Mouse (Mus musculus): ENCODE measurements around the gene Bspry.

Bspry gene

GRCm38 (mm10) chr4:62515490-62515889 is 35.6 kb downstream of the Bspry start:
- DNase-seq (ENCODE audit: extremely low spot score, low read depth, low spot score), result no peak

- DNase-seq (ENCODE audit: extremely low spot score, low read depth, low spot score), result no peak
Observed at GRCm38 (mm10) chr4:62516079-62516478, 36.2 kb downstream of the Bspry start.

- no peak for DNase-seq (ENCODE audit: extremely low spot score, low read depth, low spot score)
Observed at GRCm38 (mm10) chr4:62516579-62516978, 36.7 kb downstream of the Bspry start.

- DNase-seq (ENCODE audit: extremely low spot score, low read depth, low spot score), result no peak
Observed at GRCm38 (mm10) chr4:62517046-62517445, 37.2 kb downstream of the Bspry start.

GRCm38 (mm10) chr4:62517538-62518415 is 37.9 kb downstream of the Bspry start:
- DNase-seq (ENCODE audit: extremely low spot score, low read depth, low spot score), result no peak

- no peak for DNase-seq (ENCODE audit: extremely low spot score, low read depth, low spot score)
Observed at GRCm38 (mm10) chr4:62518416-62519121, 38.7 kb downstream of the Bspry start.

- DNase-seq (ENCODE audit: extremely low spot score, low read depth, low spot score), result no peak
Observed at GRCm38 (mm10) chr4:62519122-62519848, 39.4 kb downstream of the Bspry start.

GRCm38 (mm10) chr4:62519849-62520233 is 40.0 kb downstream of the Bspry start, which contains the start of gene Alad:
Alad (minus strand) TSS chr4:62519918.
- DNase-seq (ENCODE audit: extremely low spot score, low read depth, low spot score), result no peak

GRCm38 (mm10) chr4:62520892-62521400 is 41.1 kb downstream of the Bspry start:
- no peak for DNase-seq (ENCODE audit: extremely low spot score, low read depth, low spot score)

- DNase-seq (ENCODE audit: extremely low spot score, low read depth, low spot score), result peak; percentile 98
Observed at GRCm38 (mm10) chr4:62524651-62525488, 45.0 kb downstream of the Bspry start, which contains the start of the genes Pole3 and 4933430I17Rik. Pole3 (minus strand) TSS chr4:62525068. 4933430I17Rik (plus strand) TSS chr4:62525369.

GRCm38 (mm10) chr4:62525489-62525811 is 45.6 kb downstream of the Bspry start:
- DNase-seq (ENCODE audit: extremely low spot score, low read depth, low spot score), result no peak

GRCm38 (mm10) chr4:62526256-62526655 is 46.4 kb downstream of the Bspry start:
- no peak for DNase-seq (ENCODE audit: extremely low spot score, low read depth, low spot score)

GRCm38 (mm10) chr4:62527655-62528054 is 47.8 kb downstream of the Bspry start:
- DNase-seq (ENCODE audit: extremely low spot score, low read depth, low spot score), result no peak

- DNase-seq (ENCODE audit: extremely low spot score, low read depth, low spot score), result no peak
Observed at GRCm38 (mm10) chr4:62533729-62534128, 53.9 kb downstream of the Bspry start.

- no peak for DNase-seq (ENCODE audit: extremely low spot score, low read depth, low spot score)
Observed at GRCm38 (mm10) chr4:62541802-62542201, 61.9 kb downstream of the Bspry start.

GRCm38 (mm10) chr4:62543782-62544181 is 63.9 kb downstream of the Bspry start:
- no peak for DNase-seq (ENCODE audit: extremely low spot score, low read depth, low spot score)

- DNase-seq (ENCODE audit: extremely low spot score, low read depth, low spot score), result no peak
Observed at GRCm38 (mm10) chr4:62544801-62545200, 64.9 kb downstream of the Bspry start.

Measured in hindlimb bud, embryonic 11.5 days (tissue).